Mouse (Mus musculus) ES-E14 (cell line): ENCODE measurements at regions not wholly inside any gene's neighbourhood (a gene's known extent, or its start where the extent isn't known, plus 50 kb on each side); places are given as distances from the start of the nearest gene placed in this dataset.

ENCODE experiments used
- HCFC1 ChIP-seq: IDR thresholded peaks from 2 replicates; pipeline ENCODE4 v1.6.1; 2012; ENCODE audit warnings: low read length, inconsistent platforms, borderline replicate concordance; ENCODE audit not compliant: insufficient read depth
- MAFK ChIP-seq: IDR thresholded peaks from 2 replicates; pipeline ENCODE4 v1.6.1; 2014; ENCODE audit warnings: mild to moderate bottlenecking, low read depth, low read length, inconsistent platforms; ENCODE audit not compliant: insufficient read depth
- ZC3H11A ChIP-seq: IDR thresholded peaks from 2 replicates; pipeline ENCODE4 v1.6.1; 2012; ENCODE audit warnings: low read depth, mild to moderate bottlenecking, inconsistent platforms, low read length, borderline replicate concordance

- no peak for TF ChIP-seq MAFK
- no peak for TF ChIP-seq ZC3H11A
- no peak for TF ChIP-seq HCFC1
Observed at GRCm38 (mm10) chr7:73185591-73185990, 189.7 kb upstream of the Rgma start.
